ENCODE assay signal across 19 mouse cellular contexts in the genomic region with DNA sequence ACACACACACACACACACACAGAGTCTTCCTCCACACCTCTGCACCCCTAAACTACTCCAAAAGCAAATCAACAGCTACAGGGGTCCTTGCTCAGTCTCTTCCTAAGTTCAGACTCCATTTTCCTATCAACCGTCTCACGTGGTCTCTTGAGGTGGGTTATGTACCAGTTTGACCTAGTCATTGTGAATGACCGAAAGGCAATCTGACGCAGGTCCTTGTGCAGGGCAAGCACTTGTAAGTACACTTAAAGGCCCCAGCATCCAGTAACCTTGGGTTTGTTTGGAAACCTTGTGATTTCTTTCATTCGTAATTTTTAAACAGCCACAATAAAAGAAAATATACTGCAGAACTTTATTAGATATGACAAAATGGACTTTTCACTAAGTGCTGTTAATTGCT.
"Had no signal": no experiment of that assay in that cellular context is flagged by ENCODE, and none has a peak within 500 bp of the region (broad histone marks: within the 10 kb centered on the region; RNA-seq: fewer than 3 reads in every experiment).

No protein-coding gene starts in this region.

- H3K4me3 ChIP-seq: gastrocnemius, adult 2 months; heart, embryonic 10.5 days; heart, embryonic 12.5 days; hindbrain, embryonic 10.5 days; hindbrain, embryonic 12.5 days; intestine, embryonic 15.5 days; layer of hippocampus, adult 2 months; left cerebral cortex, adult 2 months; limb, embryonic 10.5 days; limb, embryonic 12.5 days had no signal

- DNase-seq: gastrocnemius, adult 2 months; gastrocnemius, postnatal 10 days; gastrocnemius, postnatal 25 days; heart, postnatal 10 days; heart, postnatal 4 days; kidney, adult 18-20 months; kidney, adult 8-10 months; kidney, postnatal 10 days; kidney, postnatal 25 days; kidney, postnatal 4 days had no signal
